Mouse (Mus musculus): ENCODE measurements around the gene Tex26. TPM values are rescaled to one million over a fixed set of nuclear protein-coding genes. Genes with fewer than 3 reads are reported as not detected.

The Tex26 gene
- polyA plus RNA-seq, 1 experiment = 0.28 TPM

GRCm38 (mm10) chr5:149442277-149442660 lies 2.8 kb downstream of the Tex26 start:
- no peaks in the 10 kb centered on the region for H3K79me3 ChIP-seq (ENCODE audit: low read depth)
- no peaks in the 10 kb centered on the region for H3K27me3 ChIP-seq (ENCODE audit: control insufficient read depth, insufficient read depth, insufficient read length)
- no peak overlapping the region for H3K4me3 ChIP-seq (ENCODE audit: insufficient read depth, poor library complexity, severe bottlenecking)
- H3K36me3 ChIP-seq (ENCODE audit: control insufficient read depth, insufficient read depth) = no peaks in the 10 kb centered on the region
- TF ChIP-seq MYOD1 (IDR thresholded peaks at IDR 0.05; ENCODE audit: control insufficient read depth, insufficient read length, low read depth) = no peak
- no peak for TF ChIP-seq CEBPB (IDR thresholded peaks at IDR 0.05; ENCODE audit: low read depth)
- TF ChIP-seq CTCF (IDR thresholded peaks at IDR 0.05; ENCODE audit: control insufficient read depth, insufficient read depth, insufficient read length) = no peak
- no peak for TF ChIP-seq USF1 (IDR thresholded peaks at IDR 0.05; ENCODE audit: low read depth)
- no peak for TF ChIP-seq MYOG (IDR thresholded peaks at IDR 0.05; ENCODE audit: control insufficient read depth, extremely low read depth, insufficient read length)
- no peak for TF ChIP-seq FOSL1 (IDR thresholded peaks at IDR 0.05; ENCODE audit: insufficient read depth, low read length, poor library complexity, severe bottlenecking)
- no peak for TF ChIP-seq MAX (IDR thresholded peaks at IDR 0.05)
- no peak overlapping the region for H3ac ChIP-seq (ENCODE audit: control insufficient read depth, insufficient read length, low read depth)
- no peaks in the 10 kb centered on the region for H3K79me2 ChIP-seq (ENCODE audit: control insufficient read depth, insufficient read depth)

DNA sequence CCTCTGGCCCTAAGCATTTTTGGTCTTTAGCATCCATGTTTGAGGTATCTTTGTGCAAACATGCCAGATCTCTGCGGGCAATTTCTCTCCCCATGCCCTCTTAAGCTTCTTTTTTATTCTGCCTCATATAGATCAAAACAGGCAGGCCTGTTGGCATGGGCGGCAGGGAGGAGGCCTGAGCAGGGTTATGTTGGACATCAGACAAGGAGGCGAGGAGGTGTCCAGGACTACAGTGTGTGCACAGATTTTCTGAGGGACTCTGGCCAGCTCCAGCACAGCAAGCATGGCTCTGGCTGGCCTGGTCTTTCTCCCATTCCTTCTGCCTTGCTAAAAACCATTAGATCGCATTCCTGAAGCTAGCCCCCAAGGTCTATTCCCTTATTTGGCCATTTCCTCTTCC lies 5.0 kb downstream of the Tex26 start:
- Histone ChIP-seq H3K36me3 (ENCODE audit: control insufficient read depth, insufficient read depth) (no peaks in the 10 kb centered on the region), H3K79me3 (ENCODE audit: low read depth) (no peaks in the 10 kb centered on the region), H3ac (ENCODE audit: control insufficient read depth, insufficient read length, low read depth) (no peak overlapping the region), H3K4me3 (ENCODE audit: insufficient read depth, poor library complexity, severe bottlenecking) (no peak overlapping the region), H3K79me2 (ENCODE audit: control insufficient read depth, insufficient read depth) (no peaks in the 10 kb centered on the region), H3K27me3 (ENCODE audit: control insufficient read depth, insufficient read depth, insufficient read length) (no peaks in the 10 kb centered on the region)
- TF ChIP-seq CTCF (IDR thresholded peaks at IDR 0.05; ENCODE audit: control insufficient read depth, insufficient read depth, insufficient read length) = no peak
- no peak for TF ChIP-seq USF1 (IDR thresholded peaks at IDR 0.05; ENCODE audit: low read depth)
- TF ChIP-seq MYOG (IDR thresholded peaks at IDR 0.05; ENCODE audit: control insufficient read depth, extremely low read depth, insufficient read length) = no peak
- no peak for TF ChIP-seq MYOD1 (IDR thresholded peaks at IDR 0.05; ENCODE audit: control insufficient read depth, insufficient read length, low read depth)
- no peak for TF ChIP-seq MAX (IDR thresholded peaks at IDR 0.05)
- TF ChIP-seq CEBPB (IDR thresholded peaks at IDR 0.05; ENCODE audit: low read depth) = no peak
- TF ChIP-seq FOSL1 (IDR thresholded peaks at IDR 0.05; ENCODE audit: insufficient read depth, low read length, poor library complexity, severe bottlenecking) = no peak

DNA sequence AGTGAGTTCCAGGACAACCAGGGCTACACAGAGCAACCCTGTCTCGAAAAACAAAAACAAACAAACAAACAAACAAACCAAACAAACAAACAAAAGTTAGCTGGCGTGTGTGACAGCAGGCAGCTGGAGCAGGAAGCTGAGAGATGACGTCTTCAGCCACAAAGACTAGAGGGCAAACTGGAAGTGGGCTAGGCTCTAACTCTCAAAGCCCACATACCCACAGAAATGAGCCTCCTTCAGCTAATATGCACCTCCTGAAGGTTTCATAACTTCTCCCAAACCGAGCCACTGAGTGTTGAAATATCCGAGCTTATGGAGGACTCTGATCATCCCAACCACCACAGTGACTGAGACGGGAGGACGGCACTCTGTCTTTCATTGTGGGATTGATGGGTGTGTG lies 7.0 kb downstream of the Tex26 start:
- Histone ChIP-seq H3ac (ENCODE audit: control insufficient read depth, insufficient read length, low read depth) (no peak overlapping the region), H3K27me3 (ENCODE audit: control insufficient read depth, insufficient read depth, insufficient read length) (no peaks in the 10 kb centered on the region), H3K4me3 (ENCODE audit: insufficient read depth, poor library complexity, severe bottlenecking) (no peak overlapping the region), H3K79me2 (ENCODE audit: control insufficient read depth, insufficient read depth) (no peaks in the 10 kb centered on the region), H3K36me3 (ENCODE audit: control insufficient read depth, insufficient read depth) (no peaks in the 10 kb centered on the region), H3K79me3 (ENCODE audit: low read depth) (no peaks in the 10 kb centered on the region)
- TF ChIP-seq MYOG (IDR thresholded peaks at IDR 0.05; ENCODE audit: control insufficient read depth, extremely low read depth, insufficient read length) (no peak), MYOD1 (IDR thresholded peaks at IDR 0.05; ENCODE audit: control insufficient read depth, insufficient read length, low read depth) (no peak), FOSL1 (IDR thresholded peaks at IDR 0.05; ENCODE audit: insufficient read depth, low read length, poor library complexity, severe bottlenecking) (no peak), CTCF (IDR thresholded peaks at IDR 0.05; ENCODE audit: control insufficient read depth, insufficient read depth, insufficient read length) (no peak), MAX (IDR thresholded peaks at IDR 0.05) (no peak), CEBPB (IDR thresholded peaks at IDR 0.05; ENCODE audit: low read depth) (no peak), USF1 (IDR thresholded peaks at IDR 0.05; ENCODE audit: low read depth) (no peak)

DNA sequence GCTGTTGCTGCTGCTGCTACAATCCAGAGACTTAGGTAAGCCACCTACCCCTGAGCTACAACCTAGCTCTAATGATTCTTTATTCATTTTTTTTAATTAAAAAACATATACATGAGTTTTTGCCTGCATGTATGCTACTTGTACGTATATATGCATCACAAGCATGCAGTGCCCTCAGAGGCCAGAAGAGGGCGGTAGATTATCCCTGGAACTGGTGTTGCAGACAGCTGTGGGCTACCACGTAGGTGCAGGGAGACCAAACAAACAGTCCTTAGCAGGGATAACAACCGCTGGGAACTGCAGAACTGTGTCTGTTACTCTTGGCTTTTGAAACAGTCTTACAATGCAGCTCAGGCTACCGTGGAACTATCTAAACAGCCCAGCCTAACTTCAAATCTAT lies 8.3 kb downstream of the Tex26 start:
- Histone ChIP-seq H3K79me3 (ENCODE audit: low read depth) (no peaks in the 10 kb centered on the region), H3K4me3 (ENCODE audit: insufficient read depth, poor library complexity, severe bottlenecking) (no peak overlapping the region), H3K36me3 (ENCODE audit: control insufficient read depth, insufficient read depth) (no peaks in the 10 kb centered on the region), H3K79me2 (ENCODE audit: control insufficient read depth, insufficient read depth) (no peaks in the 10 kb centered on the region), H3K27me3 (ENCODE audit: control insufficient read depth, insufficient read depth, insufficient read length) (no peaks in the 10 kb centered on the region), H3ac (ENCODE audit: control insufficient read depth, insufficient read length, low read depth) (no peak overlapping the region)
- TF ChIP-seq MYOD1 (IDR thresholded peaks at IDR 0.05; ENCODE audit: control insufficient read depth, insufficient read length, low read depth) (no peak), MAX (IDR thresholded peaks at IDR 0.05) (no peak), FOSL1 (IDR thresholded peaks at IDR 0.05; ENCODE audit: insufficient read depth, low read length, poor library complexity, severe bottlenecking) (no peak), CEBPB (IDR thresholded peaks at IDR 0.05; ENCODE audit: low read depth) (no peak), CTCF (IDR thresholded peaks at IDR 0.05; ENCODE audit: control insufficient read depth, insufficient read depth, insufficient read length) (no peak), MYOG (IDR thresholded peaks at IDR 0.05; ENCODE audit: control insufficient read depth, extremely low read depth, insufficient read length) (no peak), USF1 (IDR thresholded peaks at IDR 0.05; ENCODE audit: low read depth) (no peak)

- TF ChIP-seq MYOG (IDR thresholded peaks at IDR 0.05; ENCODE audit: control insufficient read depth, extremely low read depth, insufficient read length) = no peak
- TF ChIP-seq MYOD1 (IDR thresholded peaks at IDR 0.05; ENCODE audit: control insufficient read depth, insufficient read length, low read depth) = no peak
- TF ChIP-seq MAX (IDR thresholded peaks at IDR 0.05) = no peak
- TF ChIP-seq FOSL1 (IDR thresholded peaks at IDR 0.05; ENCODE audit: insufficient read depth, low read length, poor library complexity, severe bottlenecking) = no peak
- TF ChIP-seq CTCF (IDR thresholded peaks at IDR 0.05; ENCODE audit: control insufficient read depth, insufficient read depth, insufficient read length) = no peak
- TF ChIP-seq CEBPB (IDR thresholded peaks at IDR 0.05; ENCODE audit: low read depth) = no peak
- TF ChIP-seq USF1 (IDR thresholded peaks at IDR 0.05; ENCODE audit: low read depth) = no peak
- Histone ChIP-seq H3K36me3 (ENCODE audit: control insufficient read depth, insufficient read depth) (no peaks in the 10 kb centered on the region), H3K4me3 (ENCODE audit: insufficient read depth, poor library complexity, severe bottlenecking) (no peak overlapping the region), H3K79me3 (ENCODE audit: low read depth) (no peaks in the 10 kb centered on the region), H3K27me3 (ENCODE audit: control insufficient read depth, insufficient read depth, insufficient read length) (no peaks in the 10 kb centered on the region), H3K79me2 (ENCODE audit: control insufficient read depth, insufficient read depth) (no peaks in the 10 kb centered on the region), H3ac (ENCODE audit: control insufficient read depth, insufficient read length, low read depth) (no peak overlapping the region)
Observed at GRCm38 (mm10) chr5:149449406-149449805, 9.9 kb downstream of the Tex26 start.

DNA sequence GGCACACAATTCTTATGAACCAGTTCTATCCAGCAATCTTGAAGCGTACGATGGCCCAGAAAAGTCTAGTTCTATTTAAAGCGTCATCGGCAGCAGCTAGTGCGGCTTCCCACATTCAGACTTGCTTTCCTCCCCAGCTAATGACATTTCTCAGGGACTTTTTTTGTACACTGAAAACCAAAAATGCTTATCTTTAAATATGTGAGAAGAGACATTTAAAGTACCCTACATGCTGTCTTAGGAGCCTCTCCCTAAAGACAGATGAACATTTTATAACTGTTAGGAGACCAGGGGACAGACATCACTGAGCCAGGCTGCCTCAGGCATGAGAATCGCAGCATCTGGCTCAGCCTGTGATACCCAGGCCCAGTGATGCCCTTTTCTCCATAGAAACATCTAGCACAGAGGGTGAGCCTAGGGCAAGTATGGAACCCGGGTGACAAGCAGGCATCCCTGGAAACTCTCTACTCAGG lies 11.8 kb downstream of the Tex26 start:
- Histone ChIP-seq H3K36me3 (ENCODE audit: control insufficient read depth, insufficient read depth) (no peaks in the 10 kb centered on the region), H3K79me2 (ENCODE audit: control insufficient read depth, insufficient read depth) (no peaks in the 10 kb centered on the region), H3K4me3 (ENCODE audit: insufficient read depth, poor library complexity, severe bottlenecking) (no peak overlapping the region), H3ac (ENCODE audit: control insufficient read depth, insufficient read length, low read depth) (no peak overlapping the region), H3K27me3 (ENCODE audit: control insufficient read depth, insufficient read depth, insufficient read length) (no peaks in the 10 kb centered on the region), H3K79me3 (ENCODE audit: low read depth) (no peaks in the 10 kb centered on the region)
- no peak for TF ChIP-seq USF1 (IDR thresholded peaks at IDR 0.05; ENCODE audit: low read depth)
- TF ChIP-seq CTCF (IDR thresholded peaks at IDR 0.05; ENCODE audit: control insufficient read depth, insufficient read depth, insufficient read length) = no peak
- no peak for TF ChIP-seq FOSL1 (IDR thresholded peaks at IDR 0.05; ENCODE audit: insufficient read depth, low read length, poor library complexity, severe bottlenecking)
- no peak for TF ChIP-seq MYOG (IDR thresholded peaks at IDR 0.05; ENCODE audit: control insufficient read depth, extremely low read depth, insufficient read length)
- TF ChIP-seq MAX (IDR thresholded peaks at IDR 0.05) = no peak

Measured in C2C12 (cell line).